Mouse (Mus musculus) myocyte (in vitro differentiated cells): ENCODE measurements around the gene Kansl2.

Experiments
- CEBPB ChIP-seq: IDR thresholded peaks from 2 replicates; pipeline ENCODE4 v1.6.1; 2011; ENCODE audit warnings: mild to moderate bottlenecking, moderate library complexity; ENCODE audit not compliant: poor library complexity, insufficient read depth, severe bottlenecking
- E2F4 ChIP-seq: IDR thresholded peaks from one replicate; pipeline ENCODE4 v1.6.1; 2011; ENCODE audit warnings: mild to moderate bottlenecking, control low read depth, moderate library complexity; ENCODE audit not compliant: insufficient read depth
- MAX ChIP-seq: IDR thresholded peaks from one replicate; pipeline ENCODE4 v1.6.1; 2011; ENCODE audit warnings: low read depth, mild to moderate bottlenecking, control low read depth
- MYOD1 ChIP-seq, 3 experiments: IDR thresholded peaks; one replicate each; pipeline ENCODE4 v1.6.1; 2011; ENCODE audit warnings: control low read depth in 2 of 3, low read depth in 2 of 3, mild to moderate bottlenecking in 2 of 3, moderate library complexity in 1 of 3; ENCODE audit not compliant: insufficient read length in 2 of 3, control insufficient read depth in 1 of 3
- MYOG ChIP-seq, 3 experiments: IDR thresholded peaks; one replicate each; pipeline ENCODE4 v1.6.1; 2011; ENCODE audit warnings: control low read depth in 2 of 3, low read depth in 2 of 3, mild to moderate bottlenecking in 2 of 3; ENCODE audit not compliant: insufficient read length in 2 of 3, control insufficient read depth in 1 of 3, insufficient read depth in 1 of 3
- POLR2A ChIP-seq: IDR thresholded peaks from one replicate; pipeline ENCODE4 v1.6.1; 2011; ENCODE audit warnings: low read depth, mild to moderate bottlenecking, control low read depth, moderate library complexity; ENCODE audit not compliant: insufficient read length
- POLR2AphosphoS2 ChIP-seq: IDR thresholded peaks from one replicate; pipeline ENCODE4 v1.6.1; 2011; ENCODE audit warnings: low read depth, control low read depth; ENCODE audit not compliant: insufficient read length
- REST ChIP-seq: IDR thresholded peaks from one replicate; pipeline ENCODE4 v1.6.1; 2011; ENCODE audit warnings: mild to moderate bottlenecking, control low read depth, moderate library complexity; ENCODE audit not compliant: insufficient read depth, insufficient read length
- SRF ChIP-seq: IDR thresholded peaks from one replicate; pipeline ENCODE4 v1.6.1; 2011; ENCODE audit warnings: low read depth; ENCODE audit not compliant: control insufficient read depth, insufficient read length
- TCF12 ChIP-seq: IDR thresholded peaks from one replicate; pipeline ENCODE4 v1.6.1; 2011; ENCODE audit warnings: mild to moderate bottlenecking, control low read depth; ENCODE audit not compliant: poor library complexity, insufficient read depth, severe bottlenecking
- TCF3 ChIP-seq: IDR thresholded peaks from one replicate; pipeline ENCODE4 v1.6.1; 2011; ENCODE audit warnings: low read depth, control low read depth; ENCODE audit not compliant: insufficient read length
- USF1 ChIP-seq: IDR thresholded peaks from one replicate; pipeline ENCODE4 v1.6.1; 2011; ENCODE audit warnings: low read depth, mild to moderate bottlenecking, control low read depth, moderate library complexity

DNA sequence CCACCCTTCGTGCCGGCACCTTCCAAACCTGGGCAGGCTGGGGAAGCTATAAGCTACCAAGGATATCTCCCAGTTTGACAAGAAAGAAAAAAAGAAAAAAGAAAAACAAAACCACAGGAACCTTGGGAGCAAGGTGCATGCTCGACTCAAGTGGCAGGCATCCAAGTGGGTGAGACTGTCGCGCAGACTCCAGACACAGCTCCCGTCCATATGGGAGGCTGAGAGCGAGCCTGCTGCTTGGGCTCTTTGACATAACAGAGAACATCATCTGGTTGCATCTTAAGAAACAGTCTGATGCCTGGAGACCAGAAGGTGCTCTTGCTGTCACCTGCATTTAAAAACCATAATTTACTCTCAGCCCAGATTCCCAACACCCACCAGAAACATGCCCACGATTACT, 48.3 kb upstream of the Kansl2 start:
- no peak for TF ChIP-seq TCF3
- TF ChIP-seq USF1, result no peak
- TF ChIP-seq MYOD1 (IDR thresholded peaks at IDR 0.05; ENCODE audit: control insufficient read depth in 1 of 3, insufficient read length in 2 of 3, low read depth in 2 of 3), result no peak
- TF ChIP-seq POLR2A, result no peak
- no peak for TF ChIP-seq E2F4
- TF ChIP-seq MAX, result no peak
- TF ChIP-seq CEBPB, result no peak
- TF ChIP-seq MYOG (IDR thresholded peaks at IDR 0.05; ENCODE audit: control insufficient read depth in 1 of 3, insufficient read depth in 1 of 3, insufficient read length in 2 of 3, low read depth in 2 of 3), result no peak
- TF ChIP-seq TCF12, result no peak
- no peak for TF ChIP-seq SRF
- no peak for TF ChIP-seq POLR2AphosphoS2
- TF ChIP-seq REST, result no peak
